Mouse (Mus musculus) lung, embryonic 15.5 days (tissue): ENCODE results near the gene Prrx1. TPM values are rescaled to one million over a fixed set of nuclear protein-coding genes. Genes with fewer than 3 reads are reported as not detected.

Experiments
- ATAC-seq: fragments of 200-750 bp; cut with Nextera tagmentation; 2 replicates; pipeline ENCODE4 v1.8.0; 2017; ENCODE audit warnings: moderate number of reproducible peaks, borderline replicate concordance; ENCODE audit not compliant: low FRiP score, low TSS enrichment; ENCODE audit errors: extremely low read depth
- H3K27ac ChIP-seq: fragments of 300-500 bp; sonication (generic); 2 replicates; pipeline ENCODE4 v1.5.1; 2015; ENCODE audit warnings: moderate library complexity, mild to moderate bottlenecking, inconsistent platforms
- H3K27me3 ChIP-seq: fragments of 300-500 bp; sonication (generic); 2 replicates; pipeline ENCODE4 v1.6.1; 2015; ENCODE audit warnings: inconsistent platforms
- H3K36me3 ChIP-seq: fragments of 300-500 bp; sonication (generic); 2 replicates; pipeline ENCODE4 v1.6.1; 2015; ENCODE audit warnings: inconsistent platforms
- H3K4me1 ChIP-seq: fragments of 300-500 bp; sonication (generic); 2 replicates; pipeline ENCODE4 v1.6.1; 2015; ENCODE audit warnings: inconsistent platforms
- H3K4me2 ChIP-seq: fragments of 300-500 bp; sonication (generic); 2 replicates; pipeline ENCODE4 v1.6.1; 2015; ENCODE audit warnings: inconsistent platforms, mild to moderate bottlenecking, moderate library complexity
- H3K4me3 ChIP-seq: fragments of 300-500 bp; sonication (generic); 2 replicates; pipeline ENCODE4 v1.5.1; 2015; ENCODE audit warnings: mild to moderate bottlenecking, inconsistent platforms
- H3K9ac ChIP-seq: fragments of 300-500 bp; sonication (generic); 2 replicates; pipeline ENCODE4 v1.6.1; 2015; ENCODE audit warnings: inconsistent platforms
- H3K9me3 ChIP-seq: fragments of 300-500 bp; sonication (generic); 2 replicates; pipeline ENCODE4 v1.6.1; 2016; ENCODE audit warnings: inconsistent platforms
- WGBS: fragments of 180-500 bp; shearing (Covaris S2); methylation state at CpG from one replicate; pipeline ENCODE4 v1.1.7; 2015; 5-methylcytosine and 5-hydroxymethylcytosine counted together
- polyA plus RNA-seq: library from polyadenylated mRNA; unstranded; fragments of >200 nt; fragmentation: Nextera tagmentation; extraction: Ambion mirVana; gene quantifications from 2 replicates; pipeline ENCODE4 v1.2.1, GENCODE M21; 2015

Gene Prrx1
- polyA plus RNA-seq, 1 experiment from 2014 or later: 10.6 TPM

DNA sequence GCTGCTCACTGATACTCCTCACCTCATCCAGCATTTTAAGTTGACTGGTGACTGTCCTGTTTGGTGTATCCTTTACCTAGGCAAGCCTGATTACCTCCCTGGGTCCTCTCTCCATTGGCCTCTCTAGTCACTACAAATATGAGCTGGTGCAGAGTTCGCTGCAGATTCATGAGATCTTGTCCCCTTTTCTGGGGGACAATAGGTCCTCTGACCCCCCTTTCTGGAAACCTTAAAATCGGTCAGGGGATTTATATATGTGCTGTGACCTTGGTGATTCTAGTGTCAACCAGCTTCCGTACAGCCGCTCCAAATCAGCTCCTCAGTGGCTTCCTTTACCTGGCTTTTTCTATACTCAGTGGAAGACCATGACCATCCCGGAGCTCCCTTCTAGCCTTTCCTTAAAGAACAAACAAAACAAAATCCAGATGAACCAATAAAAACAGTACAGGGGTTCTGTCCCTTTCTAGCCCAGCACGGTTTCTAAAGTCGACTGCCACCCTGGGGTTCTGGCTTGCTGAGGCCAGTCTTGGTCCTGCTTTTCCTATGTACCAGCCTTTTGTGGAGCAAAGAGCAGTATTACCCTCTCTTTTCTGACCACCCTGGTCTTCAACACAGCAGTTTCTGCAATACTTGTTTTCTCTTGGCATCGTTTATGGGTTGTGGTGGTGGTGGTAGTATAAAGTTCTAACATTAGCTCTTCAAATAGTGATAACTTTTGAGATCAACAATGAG is 3.3 kb downstream of the Prrx1 start:
- no peak overlapping the region for H3K4me3 ChIP-seq
- 33% methylated on average over 8 of the region's 8 CpGs for WGBS
- H3K9me3 ChIP-seq: no peaks in the 10 kb centered on the region
- peaks cover 80% of the 10 kb centered on the region for H3K27me3 ChIP-seq
- H3K4me1 ChIP-seq: peaks cover 34% of the 10 kb centered on the region
- no peak overlapping the region for H3K9ac ChIP-seq
- no peak for ATAC-seq
- no peak overlapping the region; the same call in 1 of the 2 replicates for H3K4me2 ChIP-seq
- no peaks in the 10 kb centered on the region for H3K36me3 ChIP-seq
- no peak overlapping the region for H3K27ac ChIP-seq

DNA sequence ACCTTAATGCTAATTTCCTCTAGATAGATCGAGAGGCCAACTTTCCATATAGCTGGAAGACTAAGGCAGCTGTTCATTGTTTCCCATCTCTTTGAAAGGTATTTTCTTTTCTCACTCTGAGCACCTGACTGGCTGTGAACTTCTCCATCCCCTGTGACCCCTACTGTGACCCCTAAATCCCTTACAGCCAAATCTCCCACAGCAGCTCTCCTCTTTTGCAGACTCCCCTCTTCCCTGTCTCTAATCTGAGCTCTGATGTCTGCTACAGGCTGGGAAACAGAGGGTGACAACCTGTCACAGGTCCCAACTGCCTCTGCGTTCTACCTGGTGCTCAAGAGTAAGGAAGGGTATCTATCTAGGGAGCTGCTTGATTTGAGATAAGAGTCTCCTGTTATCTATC is 4.0 kb downstream of the Prrx1 start:
- Histone ChIP-seq H3K9me3 (no peaks in the 10 kb centered on the region), H3K36me3 (no peaks in the 10 kb centered on the region), H3K27me3 (peaks cover 73% of the 10 kb centered on the region), H3K9ac (no peak overlapping the region), H3K4me2 (no peak overlapping the region), H3K27ac (no peak overlapping the region), H3K4me1 (peaks cover 28% of the 10 kb centered on the region), H3K4me3 (no peak overlapping the region)
- WGBS: 31% methylated on average over 2 of the region's 2 CpGs
- no peak for ATAC-seq

GRCm38 (mm10) chr1:163308631-163309030 is 4.9 kb downstream of the Prrx1 start:
- Histone ChIP-seq H3K4me2 (peak overlapping the region; percentile 43), H3K4me3 (peak overlapping the region; percentile 13)

DNA sequence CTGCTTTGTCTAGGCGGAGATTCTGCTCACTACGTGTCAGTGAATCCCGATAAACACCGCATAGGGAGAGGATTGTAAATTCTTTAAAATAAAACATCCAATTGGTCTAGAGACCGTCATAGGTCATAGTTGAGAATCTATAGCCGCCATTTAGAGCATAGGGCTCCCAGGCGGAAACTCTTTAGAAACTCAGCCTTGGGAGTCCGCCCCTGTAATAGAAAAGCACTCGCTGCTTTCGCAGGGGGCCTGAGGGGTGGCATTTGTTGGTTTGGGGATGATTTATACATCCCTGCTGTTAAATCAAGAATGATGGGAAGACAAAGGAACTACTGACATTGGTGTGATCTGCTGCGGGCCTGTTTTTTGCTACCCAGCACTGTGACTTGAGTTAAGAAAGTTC is 5.8 kb downstream of the Prrx1 start:
- no peak overlapping the region for H3K4me3 ChIP-seq
- H3K4me1 ChIP-seq: peaks cover 14% of the 10 kb centered on the region
- no peak overlapping the region for H3K4me2 ChIP-seq
- WGBS: 57% methylated on average over 11 of the region's 11 CpGs
- H3K27ac ChIP-seq: no peak overlapping the region
- H3K36me3 ChIP-seq: no peaks in the 10 kb centered on the region
- no peak for ATAC-seq
- no peak overlapping the region for H3K9ac ChIP-seq
- H3K9me3 ChIP-seq: no peaks in the 10 kb centered on the region
- H3K27me3 ChIP-seq: peaks cover 58% of the 10 kb centered on the region

More at GRCm38 (mm10) chr1:163308631-163309030, 4.9 kb downstream of the Prrx1 start:
- no peak overlapping the region for H3K9ac ChIP-seq
- 14% methylated on average over 24 of the region's 24 CpGs for WGBS
- H3K9me3 ChIP-seq: no peaks in the 10 kb centered on the region
- no peak overlapping the region for H3K27ac ChIP-seq
- ATAC-seq: no peak
- H3K36me3 ChIP-seq: no peaks in the 10 kb centered on the region
- peaks cover 23% of the 10 kb centered on the region for H3K4me1 ChIP-seq
- H3K27me3 ChIP-seq: peaks cover 68% of the 10 kb centered on the region

GRCm38 (mm10) chr1:163305956-163306355 is 7.6 kb downstream of the Prrx1 start:
- Histone ChIP-seq H3K36me3 (no peaks in the 10 kb centered on the region), H3K4me3 (no peak overlapping the region), H3K27me3 (peaks cover 41% of the 10 kb centered on the region), H3K4me1 (peaks cover 10% of the 10 kb centered on the region; the same call in 1 of the 2 replicates), H3K4me2 (no peak overlapping the region), H3K9ac (no peak overlapping the region), H3K9me3 (no peaks in the 10 kb centered on the region), H3K27ac (no peak overlapping the region)
- 52% methylated on average over 1 of the region's 1 CpGs for WGBS
- no peak for ATAC-seq

GRCm38 (mm10) chr1:163304837-163305236 is 8.7 kb downstream of the Prrx1 start:
- ATAC-seq: no peak
- no peak overlapping the region for H3K4me3 ChIP-seq
- no peaks in the 10 kb centered on the region for H3K36me3 ChIP-seq
- 88% methylated on average over 3 of the region's 3 CpGs for WGBS
- H3K27me3 ChIP-seq: peaks cover 30% of the 10 kb centered on the region
- H3K27ac ChIP-seq: no peak overlapping the region
- H3K9me3 ChIP-seq: no peaks in the 10 kb centered on the region
- no peak overlapping the region for H3K9ac ChIP-seq
- no peak overlapping the region for H3K4me2 ChIP-seq
- peaks cover 10% of the 10 kb centered on the region; the same call in 1 of the 2 replicates for H3K4me1 ChIP-seq

- H3K4me1 ChIP-seq: 0 out of 2 replicates have a peak, but pooled peaks cover 5% of the 10 kb centered on the region
- ATAC-seq: no peak
- WGBS: 11% methylated on average over 6 of the region's 6 CpGs
Measured at GRCm38 (mm10) chr1:163302292-163302691, 11.2 kb downstream of the Prrx1 start.

GRCm38 (mm10) chr1:163293152-163293551 is 20.4 kb downstream of the Prrx1 start:
- H3K4me3 ChIP-seq: no peak overlapping the region
- no peak overlapping the region for H3K9ac ChIP-seq
- H3K27ac ChIP-seq: no peak overlapping the region
- ATAC-seq: no peak
- no peak overlapping the region for H3K4me2 ChIP-seq
- WGBS: 75% methylated on average over 4 of the region's 4 CpGs
- no peaks in the 10 kb centered on the region for H3K36me3 ChIP-seq
- H3K27me3 ChIP-seq: no peaks in the 10 kb centered on the region
- no peaks in the 10 kb centered on the region for H3K4me1 ChIP-seq
- H3K9me3 ChIP-seq: no peaks in the 10 kb centered on the region

More at GRCm38 (mm10) chr1:163302292-163302691, 11.2 kb downstream of the Prrx1 start:
- Histone ChIP-seq H3K4me2 (no peak overlapping the region), H3K27me3 (peaks cover 6% of the 10 kb centered on the region), H3K4me3 (no peak overlapping the region), H3K9me3 (no peaks in the 10 kb centered on the region), H3K9ac (no peak overlapping the region), H3K36me3 (no peaks in the 10 kb centered on the region), H3K27ac (no peak overlapping the region)

- no peaks in the 10 kb centered on the region for H3K9me3 ChIP-seq
- no peak for ATAC-seq
- no peaks in the 10 kb centered on the region for H3K27me3 ChIP-seq
- no peaks in the 10 kb centered on the region for H3K4me1 ChIP-seq
- H3K9ac ChIP-seq: no peak overlapping the region
- 68% methylated on average over 2 of the region's 2 CpGs for WGBS
- H3K4me2 ChIP-seq: no peak overlapping the region
- H3K4me3 ChIP-seq: no peak overlapping the region
- H3K27ac ChIP-seq: no peak overlapping the region
- H3K36me3 ChIP-seq: no peaks in the 10 kb centered on the region
Measured at GRCm38 (mm10) chr1:163291925-163292324, 21.6 kb downstream of the Prrx1 start.

DNA sequence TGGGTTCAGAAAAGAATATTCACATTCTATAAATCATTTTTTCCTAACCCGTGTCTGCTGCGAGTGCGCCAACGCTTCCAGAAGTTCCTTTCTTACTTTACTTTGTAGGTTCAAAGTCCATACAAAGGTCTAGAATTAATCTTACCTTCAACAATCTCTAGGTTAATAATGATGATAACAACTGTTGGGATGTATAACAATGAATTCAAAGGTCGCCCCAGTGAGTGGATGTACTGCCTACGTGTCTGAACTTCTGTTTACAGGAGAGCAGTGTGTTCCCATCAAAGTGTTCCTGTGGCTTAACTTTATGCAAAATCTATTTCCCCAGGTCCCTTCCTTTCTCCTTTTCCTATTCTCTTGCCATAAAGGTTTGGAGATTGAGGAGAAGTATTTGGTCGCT is 24.4 kb downstream of the Prrx1 start:
- Histone ChIP-seq H3K27me3 (no peaks in the 10 kb centered on the region), H3K9me3 (no peaks in the 10 kb centered on the region), H3K4me1 (0 out of 2 replicates have a peak, but pooled peaks cover 4% of the 10 kb centered on the region), H3K27ac (no peak overlapping the region), H3K4me2 (no peak overlapping the region), H3K36me3 (no peaks in the 10 kb centered on the region), H3K4me3 (no peak overlapping the region), H3K9ac (no peak overlapping the region)
- WGBS: 72% methylated on average over 7 of the region's 7 CpGs
- ATAC-seq: no peak

DNA sequence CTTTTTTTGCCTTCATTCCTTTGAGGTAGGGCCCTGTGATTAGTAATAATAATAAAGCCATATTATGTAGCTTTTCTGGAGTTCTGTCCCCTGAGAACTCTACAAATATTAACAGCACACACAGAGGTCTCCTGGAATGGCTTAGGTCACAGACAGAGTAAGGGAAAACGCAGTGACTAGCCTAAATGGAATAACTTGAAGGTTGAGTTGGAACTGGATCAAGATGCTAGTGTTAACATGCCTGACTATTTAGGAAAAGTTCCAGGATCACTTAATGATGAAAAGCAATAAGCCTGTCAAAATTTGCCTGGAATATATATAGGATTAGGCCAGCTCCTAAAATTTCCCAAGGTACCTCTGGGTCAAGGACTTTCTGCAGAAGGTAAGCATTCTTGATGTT is 28.0 kb downstream of the Prrx1 start:
- H3K27me3 ChIP-seq: no peaks in the 10 kb centered on the region
- H3K27ac ChIP-seq: no peak overlapping the region
- WGBS: 22% methylated on average over 1 of the region's 1 CpGs
- no peaks in the 10 kb centered on the region for H3K36me3 ChIP-seq
- no peak for ATAC-seq
- H3K4me2 ChIP-seq: no peak overlapping the region
- no peaks in the 10 kb centered on the region for H3K9me3 ChIP-seq
- no peak overlapping the region for H3K9ac ChIP-seq
- H3K4me1 ChIP-seq: peaks cover 4% of the 10 kb centered on the region; the same call in 1 of the 2 replicates
- no peak overlapping the region for H3K4me3 ChIP-seq

GRCm38 (mm10) chr1:163285136-163285535 is 28.4 kb downstream of the Prrx1 start:
- no peaks in the 10 kb centered on the region for H3K27me3 ChIP-seq
- WGBS: 11% methylated on average over 3 of the region's 3 CpGs
- no peaks in the 10 kb centered on the region for H3K36me3 ChIP-seq
- no peak overlapping the region for H3K4me2 ChIP-seq
- ATAC-seq: no peak
- no peak overlapping the region for H3K27ac ChIP-seq
- H3K9ac ChIP-seq: no peak overlapping the region
- no peak overlapping the region for H3K4me3 ChIP-seq
- H3K4me1 ChIP-seq: peaks cover 4% of the 10 kb centered on the region; the same call in 1 of the 2 replicates
- H3K9me3 ChIP-seq: no peaks in the 10 kb centered on the region
